Mouse (Mus musculus) urinary bladder, postnatal 10 days (tissue): ENCODE data around the gene Dhdds.
A peak's percentile ranks its signal among the peaks of the same experiment; 100 is the strongest.
"Not testable (repeated sequence)": the region's sequence is repeated elsewhere in the genome, so short reads cannot be mapped to it uniquely, and the experiment has no call there.

Experiments used
- DNase-seq: peaks from one replicate; pipeline ENCODE4 v3.0.0; 2022; ENCODE audit warnings: low spot score

The Dhdds gene

DNA sequence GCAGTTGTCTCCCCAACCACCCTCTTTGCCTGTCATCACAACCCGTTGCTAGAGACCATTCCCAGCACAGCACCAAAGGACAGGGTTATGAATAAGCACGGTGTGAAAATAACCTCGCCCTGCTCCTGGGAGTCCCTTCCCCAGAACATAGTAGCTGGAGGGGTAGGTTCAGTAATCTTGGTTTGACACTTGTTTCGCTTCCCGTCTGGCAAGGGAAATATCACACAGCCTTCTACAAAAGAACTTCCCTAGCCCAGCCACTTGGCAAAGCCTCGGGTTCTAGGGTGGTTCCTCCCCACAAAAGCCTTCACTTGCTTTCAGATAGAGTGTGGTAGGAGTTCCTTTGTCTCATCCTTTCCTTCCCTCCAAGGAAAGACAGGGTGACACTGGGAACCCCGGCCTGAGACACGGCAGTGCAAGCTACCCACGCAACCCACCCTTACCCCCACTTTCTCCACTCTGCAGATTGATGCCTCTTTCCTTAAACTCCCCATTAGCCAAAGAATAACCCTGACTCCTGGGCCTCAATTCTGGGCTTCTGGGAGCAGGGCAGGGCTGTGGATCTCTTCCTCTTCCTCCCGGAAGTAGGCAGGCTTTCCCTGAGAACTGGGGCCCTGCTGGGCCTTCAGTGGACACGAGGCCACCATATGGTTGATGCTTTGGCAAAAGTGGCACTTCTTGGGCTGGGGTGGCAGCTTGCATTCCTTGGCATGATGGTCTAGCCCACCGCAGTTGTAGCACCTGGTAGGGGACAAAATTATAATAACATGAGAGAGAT is 5.1 kb upstream of the Dhdds start:
- DNase-seq, result no peak

DNA sequence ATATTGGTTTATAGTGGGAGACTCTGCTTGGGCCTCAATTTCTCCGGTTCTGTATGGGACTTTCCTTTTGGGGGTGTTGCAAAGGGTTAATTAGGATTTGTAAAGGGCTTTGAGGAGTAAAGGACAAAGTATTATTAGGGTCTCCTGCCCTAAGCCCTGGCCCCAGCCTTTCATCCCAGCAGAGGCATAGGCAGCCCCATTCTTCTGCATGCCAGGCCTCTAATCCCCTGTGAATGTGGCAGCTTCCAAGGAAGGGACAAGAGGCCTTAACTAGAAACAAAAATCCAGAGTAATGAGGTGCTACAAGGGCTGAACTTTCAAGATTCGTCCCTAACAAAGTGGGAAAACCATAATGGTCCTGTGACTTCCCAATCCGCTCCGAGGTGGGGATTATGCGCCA is 2.2 kb upstream of the Dhdds start:
- DNase-seq, result no peak

DNA sequence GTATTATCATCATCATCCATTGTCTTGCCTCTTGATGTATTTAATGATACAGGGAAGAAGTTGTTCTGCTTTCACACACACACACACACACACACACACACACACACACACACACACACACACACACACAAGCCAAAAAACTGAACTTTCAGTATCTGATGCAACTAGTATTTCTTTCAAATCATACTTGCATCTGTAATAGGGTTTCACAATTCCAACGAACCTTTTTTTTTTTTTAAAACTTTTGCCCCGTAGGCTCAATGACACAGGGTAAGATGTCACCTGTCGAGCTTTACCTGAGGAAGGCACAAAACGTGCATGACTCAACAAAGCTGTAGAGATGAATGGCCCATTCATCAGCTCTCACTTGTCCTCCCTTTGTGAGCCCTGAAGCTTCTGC is 1.5 kb upstream of the Dhdds start:
- DNase-seq, result no peak

DNA sequence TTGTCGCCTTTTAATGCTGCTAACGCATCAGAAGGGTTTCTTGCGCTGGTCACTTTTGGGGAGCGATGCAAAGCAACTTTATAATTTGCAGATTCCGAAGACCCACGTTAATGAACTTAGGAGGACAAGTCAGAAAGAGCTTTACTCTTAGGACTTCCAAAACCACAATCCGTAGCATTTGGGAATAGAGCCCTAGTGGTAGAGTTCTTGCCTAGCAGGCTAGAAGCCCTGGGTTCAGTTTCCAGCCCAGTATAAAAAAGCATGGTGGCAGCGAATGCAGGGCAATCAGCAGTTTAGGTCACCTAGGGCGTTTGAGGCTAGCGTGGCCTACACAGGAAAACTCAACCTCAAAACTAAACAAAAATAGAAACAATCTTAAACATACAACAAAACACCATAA is 992 bp upstream of the Dhdds start:
- no peak for DNase-seq

DNA sequence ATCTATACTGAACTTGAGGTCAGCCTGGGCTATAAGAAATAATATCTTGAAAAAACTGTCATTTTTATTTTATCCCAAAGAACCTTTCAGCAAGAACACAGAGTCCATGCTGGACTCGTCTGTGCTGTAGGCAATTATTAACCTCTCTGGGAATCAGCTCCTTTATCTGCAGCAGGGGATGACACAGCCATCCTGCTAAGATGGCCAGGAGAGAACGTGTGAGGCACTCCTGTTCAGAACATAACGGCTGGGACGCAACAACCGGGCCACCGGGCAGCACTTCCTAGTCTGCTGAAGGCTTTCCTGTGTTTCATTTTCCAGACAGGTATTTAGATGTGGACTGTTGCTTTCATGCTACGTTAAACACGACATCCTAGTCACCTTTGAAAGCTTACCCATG is 6.0 kb downstream of the Dhdds start:
- DNase-seq, result no peak

DNA sequence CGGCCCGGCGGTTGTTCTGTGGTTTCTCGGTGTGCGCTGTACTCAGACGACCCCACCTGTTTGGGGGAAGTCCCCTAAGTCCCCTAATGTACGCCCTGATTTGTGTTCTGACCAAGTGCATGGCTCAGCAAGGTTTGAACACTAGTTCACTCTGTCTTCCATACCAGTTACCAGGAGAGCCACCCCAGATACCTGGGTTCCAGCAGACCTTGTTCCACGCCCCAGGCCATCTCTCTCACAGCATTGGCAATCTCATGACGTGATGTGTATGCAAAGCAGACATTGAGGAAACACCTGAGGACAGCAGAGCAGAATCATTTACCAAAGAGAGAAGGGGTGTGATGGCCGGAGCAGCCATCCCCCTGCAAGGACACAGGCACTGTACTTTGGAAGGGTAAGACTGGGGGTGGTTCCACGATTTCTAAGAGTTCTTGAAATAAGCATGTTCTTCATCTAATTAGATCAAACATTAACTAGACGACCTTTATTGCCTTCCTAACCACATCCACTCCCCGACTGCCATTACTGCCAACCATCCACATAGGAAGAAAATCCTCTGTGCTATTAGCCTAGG is 9.5 kb downstream of the Dhdds start:
- no peak for DNase-seq

DNA sequence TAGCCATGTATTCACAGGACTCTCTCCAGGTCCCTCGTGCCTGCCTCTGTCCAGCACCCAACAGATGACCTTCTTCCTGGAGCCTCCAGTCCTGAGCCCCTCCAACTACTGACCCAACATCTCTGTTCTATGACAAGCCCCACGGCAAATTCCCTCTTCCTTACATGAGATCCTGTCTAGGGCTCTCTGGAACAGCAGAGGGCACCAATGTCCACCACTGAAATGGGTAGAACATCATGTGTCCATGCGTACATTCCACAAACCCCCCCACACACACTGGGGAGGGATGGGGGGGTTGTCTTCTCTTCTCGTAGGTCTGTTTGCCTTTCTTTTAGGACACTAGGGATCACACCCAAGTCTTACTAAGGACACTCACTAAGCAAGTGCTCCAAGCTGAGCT is 10.7 kb downstream of the Dhdds start:
- DNase-seq, result no peak

DNA sequence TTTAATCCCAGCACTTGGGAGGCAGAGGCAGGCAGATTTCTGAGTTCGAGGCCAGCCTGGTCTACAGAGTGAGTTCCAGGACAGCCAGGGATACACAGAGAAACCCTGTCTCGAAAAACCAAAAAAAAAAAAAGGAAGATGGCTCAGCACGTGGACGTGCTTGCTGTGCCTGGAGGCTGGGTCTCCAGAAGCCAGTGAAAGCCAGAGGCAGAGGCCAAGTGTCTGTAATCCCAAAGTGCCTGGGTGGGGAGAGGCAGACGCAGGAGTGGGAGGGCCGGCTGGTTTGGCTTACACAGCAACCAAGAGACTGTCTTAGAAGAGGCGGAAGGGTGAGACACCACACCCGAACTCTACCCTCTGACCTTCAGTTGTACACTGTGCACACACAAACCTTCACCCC is 12.4 kb downstream of the Dhdds start:
- not testable (repeated sequence) for DNase-seq

DNA sequence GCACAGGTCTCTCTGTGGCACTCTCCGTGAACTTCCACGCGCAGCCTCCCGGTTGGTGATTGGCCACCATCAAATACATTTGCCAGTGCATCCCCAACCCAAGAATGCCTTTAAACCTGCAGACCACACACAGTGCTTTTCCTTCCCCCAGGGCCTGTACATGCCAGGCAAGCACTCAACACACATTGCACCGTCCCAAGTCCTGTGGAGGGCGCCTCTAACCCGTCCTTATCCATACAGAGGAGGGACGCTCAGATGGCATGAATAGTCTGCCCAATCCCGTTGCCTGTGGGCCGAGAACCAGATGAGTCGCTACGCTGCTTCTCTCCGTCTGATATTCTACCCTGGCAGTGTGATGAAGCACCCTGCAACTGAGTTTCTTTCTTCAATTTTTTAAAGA is 17.8 kb downstream of the Dhdds start:
- DNase-seq, result no peak

DNA sequence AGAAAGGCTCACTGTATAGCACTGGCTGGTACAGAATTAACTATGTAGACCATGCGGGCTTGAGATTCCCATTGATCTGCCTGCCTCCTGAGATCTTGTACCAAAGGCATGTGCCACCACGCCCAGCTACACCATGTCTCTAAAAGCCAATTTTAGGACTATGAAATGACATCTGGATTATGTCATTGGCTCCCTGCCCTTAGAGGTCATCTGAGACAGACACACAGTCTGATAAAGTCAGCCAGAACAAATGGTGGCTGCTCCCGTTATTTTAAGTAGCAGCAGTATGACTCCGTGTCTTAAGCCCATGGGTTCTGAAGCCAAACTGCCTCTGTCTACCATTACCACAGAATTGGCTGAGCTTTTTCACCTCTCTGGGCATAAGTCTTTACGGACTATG is 20.2 kb downstream of the Dhdds start:
- DNase-seq, result no peak

DNA sequence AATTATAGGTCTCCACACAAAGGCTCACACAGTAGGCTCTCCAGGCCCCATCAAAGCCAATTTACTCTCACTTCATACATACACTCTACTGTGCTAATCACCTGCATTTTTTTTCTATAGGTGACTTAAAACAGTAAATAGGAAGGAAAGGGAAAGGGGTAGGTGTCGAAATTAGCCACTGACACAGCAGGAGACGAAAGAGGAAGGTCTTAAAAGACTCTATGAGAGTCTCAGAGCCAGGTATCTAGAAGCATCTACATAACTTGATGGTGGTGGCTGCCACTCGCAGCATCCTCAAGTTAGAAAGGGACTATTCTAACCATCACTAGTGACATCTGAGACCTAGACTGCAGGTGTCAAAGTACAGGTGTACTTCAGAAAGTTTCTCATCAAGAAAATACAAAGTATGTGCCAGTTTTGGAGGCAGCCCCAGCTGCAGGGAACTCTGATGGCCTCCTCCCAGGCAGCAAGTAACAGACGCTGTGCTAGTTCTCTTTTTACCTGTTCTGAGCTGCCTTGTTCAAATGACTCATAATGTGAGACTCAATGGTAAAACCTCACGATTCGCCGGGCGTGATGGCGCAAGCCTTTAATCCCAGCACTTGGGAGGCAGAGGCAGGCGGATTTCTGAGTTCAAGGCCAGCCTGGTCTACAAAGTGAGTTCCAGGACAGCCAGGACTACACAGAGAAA is 22.6 kb downstream of the Dhdds start:
- no peak for DNase-seq

DNA sequence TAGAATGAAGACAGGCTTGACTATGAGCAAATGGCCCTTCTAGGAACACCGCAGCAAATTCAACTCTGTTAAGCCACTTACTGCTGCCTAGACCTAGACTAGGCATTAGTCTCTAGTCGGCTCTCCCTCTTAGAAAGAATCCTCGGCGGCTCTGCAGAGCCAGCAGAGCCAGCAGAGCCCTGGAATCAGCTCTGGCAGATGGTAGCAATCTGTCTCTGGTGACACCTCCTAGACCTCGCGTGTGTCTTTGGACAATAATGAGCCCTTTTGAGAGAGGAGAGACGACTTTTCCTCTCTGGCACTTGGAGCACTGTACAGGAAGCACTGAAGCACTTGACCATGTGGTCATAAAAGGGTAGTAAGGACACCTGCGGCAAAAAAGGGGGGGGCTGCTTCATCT is 29.0 kb downstream of the Dhdds start:
- DNase-seq, result no peak

DNA sequence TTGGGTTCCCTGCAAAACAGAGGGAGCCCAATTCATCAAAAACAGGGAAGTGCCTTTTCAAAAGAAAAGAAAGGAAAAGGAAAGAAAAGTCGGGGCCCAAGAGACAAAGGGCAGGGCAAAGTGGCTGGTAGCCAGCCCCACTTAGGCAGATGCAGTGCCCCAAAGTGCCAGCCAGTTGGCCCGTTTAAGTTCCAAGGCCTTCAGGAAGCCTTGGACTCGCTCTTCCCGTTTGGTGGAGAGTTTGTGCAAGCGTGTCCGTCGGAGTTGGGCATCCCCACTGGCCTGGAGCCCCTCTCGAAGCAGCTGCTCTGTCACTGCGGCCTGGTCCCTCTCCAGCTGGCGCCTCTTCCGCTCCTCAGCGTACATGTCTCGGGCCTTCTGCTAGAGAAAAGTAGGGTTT is 29.8 kb downstream of the Dhdds start:
- DNase-seq, result no peak

DNA sequence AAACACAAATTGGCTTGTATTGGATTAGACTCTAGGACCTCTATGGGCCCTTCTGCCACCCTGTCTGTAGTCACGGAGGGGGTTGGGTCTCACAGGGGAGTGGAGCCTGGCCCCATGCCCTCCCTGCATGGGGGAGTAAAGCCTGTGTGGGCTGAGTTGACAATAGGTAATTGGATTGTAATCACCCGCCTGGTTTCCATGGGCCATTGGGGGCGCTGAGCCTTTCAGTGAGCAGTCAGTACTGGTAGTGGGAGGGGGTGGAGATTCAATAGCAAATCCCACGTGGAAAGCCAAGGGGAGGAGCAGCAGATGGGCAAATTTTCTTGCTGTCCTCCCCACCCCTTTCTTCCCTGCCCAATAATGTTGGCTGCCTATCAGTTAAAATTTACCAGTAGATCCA is 30.5 kb downstream of the Dhdds start:
- no peak for DNase-seq

DNA sequence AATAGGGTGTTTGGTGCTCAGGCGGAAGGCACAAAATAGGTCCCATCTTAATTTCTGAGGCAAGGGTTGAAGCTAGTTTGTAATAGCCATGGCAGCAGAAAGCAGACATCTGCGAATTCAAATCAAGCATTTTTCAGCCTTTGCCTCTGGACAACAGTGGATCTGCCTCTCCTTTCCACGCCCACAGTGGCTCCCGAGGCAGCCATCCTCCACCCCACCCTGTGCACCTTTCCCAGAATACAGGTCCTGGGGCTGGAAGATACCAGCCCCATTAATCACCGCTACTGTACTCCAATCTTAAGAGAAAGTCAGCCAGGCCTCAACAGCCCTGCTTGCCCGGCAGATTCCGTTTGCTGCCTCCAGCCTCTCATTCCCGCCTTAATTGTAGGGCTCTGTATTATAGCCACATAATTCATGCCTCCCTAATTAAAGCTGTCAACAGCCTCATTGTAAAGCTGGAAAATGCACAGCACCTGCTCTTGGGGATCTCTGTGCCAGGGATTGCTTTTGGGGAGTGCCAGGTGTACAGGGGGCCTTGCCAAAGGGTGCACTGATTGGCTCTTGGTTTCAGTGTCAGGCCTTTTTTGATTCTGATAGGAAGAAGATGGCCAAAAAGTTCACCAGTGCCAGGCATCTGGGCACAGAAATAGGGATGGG is 31.5 kb downstream of the Dhdds start:
- no peak for DNase-seq

DNA sequence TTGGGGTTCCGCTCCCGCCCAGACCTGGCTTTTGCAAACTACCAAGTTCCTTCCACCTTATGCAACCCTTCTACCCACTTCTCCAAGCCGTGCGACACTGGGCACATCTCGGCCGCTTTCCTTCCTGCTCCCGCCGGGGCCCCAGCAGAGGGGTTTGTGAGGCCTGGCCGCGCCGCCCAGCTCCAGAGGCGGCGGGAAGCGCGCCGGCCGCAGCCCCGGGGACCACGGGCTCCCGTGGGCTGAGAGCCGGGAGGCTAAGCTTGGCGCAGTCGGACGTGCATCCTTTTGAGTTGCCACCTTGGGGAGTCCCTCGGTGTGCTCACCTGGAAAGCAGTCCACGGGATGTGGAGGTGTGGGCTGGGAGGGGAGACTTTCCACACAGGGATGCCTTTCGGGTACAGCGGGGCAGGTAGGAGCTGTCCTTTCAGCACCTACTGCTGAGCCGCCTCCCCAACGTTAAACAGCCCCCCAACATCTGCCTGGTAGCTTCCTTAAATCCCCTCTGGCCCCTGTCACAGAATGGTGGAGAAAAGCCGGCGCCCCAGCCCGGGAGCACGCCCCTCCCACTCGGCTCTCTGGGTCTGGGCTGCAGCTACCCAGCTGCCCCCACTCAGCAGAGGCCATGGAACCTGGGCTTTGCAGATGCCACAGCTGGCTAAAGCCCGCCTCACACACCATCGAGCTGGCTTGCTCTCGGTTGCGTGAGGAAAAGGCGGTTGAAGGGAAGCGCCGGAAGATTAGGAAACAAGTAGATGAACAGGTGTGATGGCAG is 32.4 kb downstream of the Dhdds start, which contains the start of gene Hmgn2:
Hmgn2 (minus strand) TSS at position 501 of the 772 bp plus-strand sequence.
- no peak for DNase-seq

DNA sequence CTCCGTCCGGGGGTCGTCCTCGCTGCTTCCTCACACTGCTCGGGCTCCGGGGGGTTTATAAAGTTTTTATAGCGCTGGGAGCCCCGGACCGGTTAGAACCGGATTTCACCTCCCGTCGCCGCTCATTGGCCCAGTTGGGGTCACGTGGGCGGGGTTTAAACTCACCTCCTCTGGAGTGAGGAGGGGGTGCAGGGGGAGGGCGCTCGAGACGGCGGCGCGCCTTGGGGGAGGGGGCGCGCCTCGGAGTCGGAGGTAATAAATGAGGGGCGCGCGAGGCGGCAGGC is 32.9 kb downstream of the Dhdds start:
- DNase-seq, result peak; percentile 60

DNA sequence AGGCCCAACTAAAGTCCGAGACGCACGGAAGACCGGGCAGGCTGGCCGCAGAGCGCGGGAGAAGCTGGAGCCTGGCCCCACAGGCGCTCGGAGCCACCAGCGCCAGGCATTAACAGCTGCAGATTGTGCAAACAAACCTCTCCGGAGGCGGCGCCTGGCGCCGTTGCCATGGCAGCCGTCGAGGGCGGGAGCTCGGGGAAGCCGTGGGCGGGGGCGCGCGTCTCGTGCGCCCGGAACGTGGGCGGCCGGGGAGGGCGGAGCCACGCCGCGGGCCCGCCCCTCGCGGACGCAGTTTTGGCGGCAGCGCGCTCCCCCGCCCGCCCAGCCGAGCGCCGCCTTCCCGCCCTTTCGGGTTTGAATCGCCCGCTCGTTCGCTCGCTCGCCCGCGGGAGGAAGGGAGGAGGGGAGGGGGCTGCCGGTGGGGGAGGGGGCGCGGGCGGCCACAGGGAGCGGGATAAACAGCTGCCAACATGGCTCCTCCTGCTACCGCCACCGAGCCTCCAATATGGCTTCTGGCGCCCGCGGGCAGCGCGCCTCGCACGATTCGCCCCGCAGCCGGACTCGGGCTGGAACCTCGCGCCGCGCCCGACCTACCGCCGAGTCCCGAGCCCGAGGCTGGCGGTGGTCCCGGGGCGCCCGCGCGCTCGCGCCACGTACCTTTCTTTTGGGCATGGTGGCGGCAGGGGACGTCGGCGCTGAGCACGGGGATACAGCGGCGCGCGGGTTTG is 33.4 kb downstream of the Dhdds start:
- DNase-seq, result peak; percentile 95

DNA sequence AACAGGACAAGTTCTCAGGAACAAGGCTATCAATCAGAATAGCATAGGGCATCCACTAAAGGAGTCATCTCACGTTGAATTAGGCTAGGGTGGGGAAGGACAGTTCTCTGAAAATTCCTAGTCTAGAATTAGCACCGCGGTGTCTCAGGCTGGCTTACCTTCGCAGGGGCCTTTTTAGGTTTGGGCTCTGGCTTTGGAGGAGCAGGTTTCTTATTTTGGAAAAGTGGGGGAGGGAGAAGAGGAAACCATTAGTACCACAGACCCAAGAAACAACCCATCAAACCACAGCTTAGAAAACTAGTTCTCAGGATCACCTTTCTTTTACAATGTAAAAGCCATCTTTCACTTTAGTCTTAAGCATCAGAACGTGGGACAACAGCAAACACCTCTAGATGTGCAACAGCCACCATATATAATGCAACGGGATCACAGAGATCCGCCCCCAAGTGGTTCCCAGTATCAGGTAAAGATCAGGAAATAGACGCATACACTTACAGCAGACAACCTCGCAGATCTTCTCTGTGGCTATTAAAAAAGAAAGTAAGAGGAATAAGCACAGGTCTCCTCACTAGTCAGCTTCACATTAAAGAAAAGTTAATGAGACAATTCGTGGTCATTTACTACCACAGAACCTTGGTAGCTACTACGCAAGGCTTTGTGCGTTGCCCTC is 34.3 kb downstream of the Dhdds start:
- DNase-seq, result no peak

DNA sequence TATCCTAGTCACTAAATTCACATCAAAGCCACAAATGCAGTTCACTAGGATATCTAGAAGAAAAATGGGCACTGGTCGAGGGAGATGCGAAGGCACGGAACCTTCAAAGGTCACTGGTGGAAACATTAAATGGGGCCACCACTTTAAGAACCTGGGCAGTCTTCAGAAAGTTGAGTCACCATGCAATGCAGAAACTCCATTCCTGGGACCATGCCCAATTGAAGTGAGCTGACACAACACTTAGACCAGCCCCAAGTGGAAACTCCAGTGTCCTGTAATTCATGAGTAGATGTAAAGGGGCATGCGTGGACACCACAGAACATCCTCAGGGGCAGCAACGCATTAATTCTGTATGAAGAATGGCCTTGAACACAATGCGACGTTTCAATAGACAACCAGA is 38.2 kb downstream of the Dhdds start:
- no peak for DNase-seq

DNA sequence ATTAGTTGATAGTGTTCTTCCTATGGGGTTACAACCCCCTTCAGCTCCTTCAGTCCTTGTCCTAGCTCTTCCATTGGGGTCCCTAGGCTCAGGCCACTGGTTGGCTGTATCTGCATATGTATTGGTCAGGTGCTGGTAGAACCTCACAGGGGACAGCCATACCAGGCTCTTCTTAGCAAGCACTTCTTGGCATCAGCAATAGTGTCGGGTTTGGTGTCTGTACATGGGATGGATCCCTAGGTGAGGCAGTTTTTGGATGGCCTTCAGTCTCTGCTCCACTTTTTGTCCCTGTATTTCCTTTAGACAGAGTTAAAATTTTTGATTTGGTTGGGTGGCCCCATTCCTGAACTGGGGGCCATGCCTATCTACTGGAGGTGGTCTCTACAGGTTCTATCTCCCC is 41.8 kb downstream of the Dhdds start:
- no peak for DNase-seq
